Comparison of ENCODE assay signal across 7 mouse cellular contexts in the genomic region with DNA sequence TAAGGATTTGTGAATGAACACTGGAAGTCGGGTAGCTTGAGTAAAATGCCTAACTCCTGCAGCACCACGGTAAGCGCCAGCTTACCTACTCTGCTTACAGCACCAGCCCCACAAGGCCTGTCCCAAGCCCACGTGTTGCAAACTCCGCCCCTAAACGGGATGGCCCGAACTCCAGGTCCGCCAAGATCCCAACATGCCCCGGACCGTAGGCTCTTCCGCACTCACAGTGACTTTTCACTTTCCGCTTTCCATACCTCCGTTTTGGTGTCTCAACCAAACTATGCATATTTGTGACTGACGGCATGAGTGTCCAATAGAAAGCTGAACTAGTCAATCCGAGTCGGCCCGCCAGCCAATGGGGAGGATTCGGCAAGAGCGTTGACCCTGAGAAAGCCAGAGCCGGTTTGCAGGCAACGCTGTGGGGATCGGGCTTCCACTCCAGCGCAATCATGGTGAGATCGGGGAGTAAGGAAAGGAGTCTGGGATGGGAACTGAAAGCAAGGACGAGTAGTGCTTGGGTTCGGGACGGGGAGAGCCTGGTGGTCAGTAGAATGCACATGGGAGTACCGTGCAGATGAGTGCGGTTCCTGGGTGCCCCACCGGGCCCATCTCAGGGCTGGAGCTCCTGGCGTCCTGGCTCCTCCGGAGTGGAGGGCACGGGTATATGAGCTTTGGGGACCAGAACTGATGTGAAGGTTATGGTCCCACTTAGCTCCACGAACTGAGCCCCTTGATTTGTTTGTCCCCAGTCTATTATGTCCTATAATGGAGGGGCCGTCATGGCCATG. TPM values are rescaled to one million over a fixed set of nuclear protein-coding genes. Genes with fewer than 3 reads are reported as not detected.
A peak's percentile ranks its signal among the peaks of the same experiment; 100 is the strongest.
DNase-seq lines count a peak whose midpoint lies in the region; ATAC-seq lines count a peak whose summit lies in the region.

A gene (plus strand): TSS at position 361 of the 788 bp plus-strand sequence.

- intact Hi-C loops in gastrocnemius, postnatal 36 days (cut with DNase I): loop anchor here (5.0 kb wide), 1 partner anchor 39 kb away; a partner anchor contains a TSS
- intact Hi-C loops in left cerebral cortex, postnatal 25 days (cut with DNase I): no loop called here

- no peaks in the 10 kb centered on the region for H3K9me3 ChIP-seq in intestine, embryonic 15.5 days
- H3K9me3 ChIP-seq in midbrain, embryonic 10.5 days (replicated peaks): no peaks in the 10 kb centered on the region

- H3K4me2 ChIP-seq in intestine, embryonic 15.5 days (replicated peaks): peak within 1 kb of the TSS; percentile 81

- H3K4me3 ChIP-seq in intestine, embryonic 15.5 days (replicated peaks): peak within 1 kb of the TSS; percentile 83
- H3K4me3 ChIP-seq in midbrain, embryonic 10.5 days: peak within 1 kb of the TSS; percentile 90

- peaks cover 12% of the 10 kb centered on the region for H3K36me3 ChIP-seq in intestine, embryonic 15.5 days
- peaks cover 38% of the 10 kb centered on the region for H3K36me3 ChIP-seq in midbrain, embryonic 10.5 days

- peak; percentile 89 for ATAC-seq in intestine, embryonic 15.5 days

- H3K27ac ChIP-seq in intestine, embryonic 15.5 days: peak within 1 kb of the TSS; percentile 79
- peak within 1 kb of the TSS; percentile 85 for H3K27ac ChIP-seq in midbrain, embryonic 10.5 days (replicated peaks)

- H3K27me3 ChIP-seq in intestine, embryonic 15.5 days (replicated peaks): no peaks in the 10 kb centered on the region
- H3K27me3 ChIP-seq in midbrain, embryonic 10.5 days (ENCODE audit: low read depth, poor library complexity, severe bottlenecking): 0 out of 2 replicates have a peak, but pooled peaks cover 7% of the 10 kb centered on the region

- peaks cover 23% of the 10 kb centered on the region for H3K4me1 ChIP-seq in intestine, embryonic 15.5 days (replicated peaks)
- peaks cover 41% of the 10 kb centered on the region for H3K4me1 ChIP-seq in midbrain, embryonic 10.5 days

- H3K9ac ChIP-seq in intestine, embryonic 15.5 days: peak within 1 kb of the TSS; percentile 86

- under 1% methylated on average over 35 of the region's 35 CpGs for WGBS in intestine, embryonic 15.5 days
- WGBS in midbrain, embryonic 10.5 days: under 1% methylated on average over 35 of the region's 35 CpGs

- peak; percentile 99 for DNase-seq in adrenal gland, adult 2 months
- DNase-seq in embryo, embryonic 11.5 days (ENCODE audit: low read depth, low spot score): peak; percentile 99
- DNase-seq in gastrocnemius, postnatal 36 days: peak; percentile 87 to 99
- peak; percentile 100 for DNase-seq in left cerebral cortex, postnatal 25 days (ENCODE audit: low spot score in 2 of 2)
- DNase-seq in midbrain, embryonic 10.5 days (ENCODE audit: low spot score): peak; percentile 97
- peak; percentile 98 for DNase-seq in right cerebral cortex, postnatal 4 days

RNA-seq across cellular contexts. Expression of the gene that starts here (rescaled TPM):
- 100 to 1,000 TPM; 224 to 239 TPM for total RNA-seq in adrenal gland, adult 2 months (2021)
- 247 and 261 TPM in 2 replicates for polyA plus RNA-seq in adrenal gland, adult 2 months (2012; rRNA removed)
- total RNA-seq in gastrocnemius, postnatal 36 days (2021): 100 to 1,000 TPM; 124 to 129 TPM
- polyA plus RNA-seq in intestine, embryonic 15.5 days (2015; fragmentation: Nextera tagmentation; extraction: Ambion mirVana): 426 and 480 TPM in 2 replicates
- 100 to 1,000 TPM; 119 to 124 TPM for total RNA-seq in left cerebral cortex, postnatal 25 days (2021)
- polyA plus RNA-seq in midbrain, embryonic 10.5 days (2016; fragmentation: Nextera tagmentation; extraction: Ambion mirVana): 606 and 631 TPM in 2 replicates

Comparison
In these comparisons a context has a peak if more than half of its experiments do, and no peak if none do; other contexts are left out.
1. Peak in every context shown above with its lines: DNase-seq, ATAC-seq, H3K4me3 ChIP-seq and H3K27ac ChIP-seq.